Mouse (Mus musculus): ENCODE measurements around the gene B3galt4. TPM values are rescaled to one million over a fixed set of nuclear protein-coding genes. Genes with fewer than 3 reads are reported as not detected.

Gene B3galt4
- 7.9 TPM for polyA plus RNA-seq (2017; shearing (Covaris generic))

DNA sequence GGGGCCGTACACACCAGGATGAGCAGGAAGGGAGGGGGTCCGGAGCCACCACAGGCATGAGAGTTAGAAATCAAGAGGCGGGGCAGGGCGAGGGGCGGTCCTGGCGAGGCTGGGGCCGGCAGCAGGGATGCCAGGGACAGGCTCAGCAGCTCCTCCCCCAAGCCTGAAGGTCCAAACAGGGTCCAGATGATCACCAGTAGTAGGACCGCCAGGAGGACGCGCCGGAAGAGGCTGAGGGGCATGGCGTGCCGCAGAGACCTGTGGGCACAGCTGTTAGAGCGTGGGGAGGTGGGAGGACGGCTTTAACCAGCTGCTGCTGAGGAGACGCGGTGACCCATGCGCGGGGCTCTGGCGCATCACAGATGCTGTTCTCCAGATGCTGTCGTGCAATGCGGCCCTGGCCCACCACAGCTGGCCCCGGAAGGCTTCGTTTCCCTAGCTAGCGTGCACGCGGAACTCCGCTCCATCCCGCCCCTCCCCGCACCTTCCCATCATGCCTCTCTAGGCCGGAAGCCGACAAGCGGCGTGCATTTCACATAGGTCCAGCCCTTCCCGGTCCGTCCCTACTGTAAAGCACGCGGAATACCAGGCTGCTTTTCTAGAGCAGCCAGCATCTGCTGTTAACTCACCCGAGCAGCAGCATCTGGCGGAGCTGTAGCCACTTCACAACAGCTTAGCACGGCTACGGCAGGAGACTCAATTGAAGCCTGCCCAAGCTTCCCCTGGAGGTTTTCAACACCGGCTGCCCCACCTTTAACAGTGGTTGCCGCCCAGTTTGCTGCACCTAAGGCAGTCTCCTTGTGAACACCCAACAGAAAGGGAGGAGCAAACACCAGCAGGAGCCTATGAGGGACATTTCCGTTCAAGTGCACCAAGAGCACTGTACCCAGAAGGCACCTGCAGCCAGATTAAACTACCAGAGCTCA, at the start of gene B3galt4:
TSS of gene B3galt4 (minus strand) at position 468 of the 926 bp plus-strand sequence.

DNA sequence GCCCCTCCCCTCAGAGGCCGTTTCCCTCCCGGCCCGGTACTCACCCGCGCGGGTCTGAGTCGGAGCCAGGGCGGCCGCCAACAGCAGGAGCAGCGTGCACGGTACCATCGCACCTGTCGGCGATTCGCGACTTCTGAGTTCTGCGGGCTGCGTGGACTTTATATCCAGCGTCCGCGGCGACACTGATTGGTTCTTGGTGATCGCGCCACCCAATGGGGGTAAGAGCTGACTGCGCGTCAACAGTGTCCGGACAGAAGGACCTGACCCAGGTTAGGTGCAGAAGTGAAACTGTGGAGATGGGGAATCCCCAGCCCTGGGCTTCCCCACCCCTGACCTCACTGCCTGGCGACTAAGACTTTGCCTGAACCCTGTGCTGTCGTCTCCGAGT, 48.9 kb upstream of the B3galt4 start, which contains the start of gene H2-K1:
TSS of gene H2-K1 (minus strand) at position 198 of the 388 bp plus-strand sequence.

GRCm38 (mm10) chr17:33955555-33956214, 4.4 kb upstream of the B3galt4 start, which contains the start of the genes Vps52 and Rps18:
TSS of gene Vps52 (plus strand) at chr17:33955812.
TSS of gene Rps18 (minus strand) at chr17:33956001.

DNA sequence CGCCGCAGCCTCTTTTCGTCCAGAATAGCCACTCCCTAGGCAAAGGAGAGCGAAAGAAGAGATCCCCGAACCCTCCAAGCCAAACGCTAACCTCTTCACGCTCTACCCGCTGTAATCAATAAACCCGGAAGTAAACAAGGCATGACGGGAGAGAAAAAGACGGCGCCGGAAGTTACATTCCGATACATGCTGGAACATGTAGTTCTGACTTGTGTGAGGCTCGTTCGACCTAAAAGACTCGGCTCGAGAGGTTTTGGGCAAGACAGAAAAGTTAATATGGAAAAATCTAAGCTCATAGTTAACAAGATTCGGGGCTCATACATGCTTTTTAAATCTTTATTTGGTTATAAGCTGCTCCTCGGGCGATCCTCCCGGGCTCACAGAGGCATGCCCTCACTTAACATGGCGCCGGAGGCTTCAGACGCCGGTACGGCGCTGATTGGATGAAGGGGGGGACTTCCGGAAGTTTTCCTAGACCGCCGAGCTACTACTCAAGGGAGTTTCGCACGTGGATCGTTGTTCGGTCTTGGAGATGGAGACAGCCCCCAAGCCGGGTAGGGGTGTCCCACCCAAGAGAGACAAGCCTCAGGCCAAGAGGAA, 11.0 kb downstream of the B3galt4 start, which contains the start of the genes Pfdn6 and Wdr46:
TSS of gene Pfdn6 (minus strand) at position 138 of the 600 bp plus-strand sequence.
TSS of gene Wdr46 (plus strand) at position 455 of the 600 bp plus-strand sequence.

DNA sequence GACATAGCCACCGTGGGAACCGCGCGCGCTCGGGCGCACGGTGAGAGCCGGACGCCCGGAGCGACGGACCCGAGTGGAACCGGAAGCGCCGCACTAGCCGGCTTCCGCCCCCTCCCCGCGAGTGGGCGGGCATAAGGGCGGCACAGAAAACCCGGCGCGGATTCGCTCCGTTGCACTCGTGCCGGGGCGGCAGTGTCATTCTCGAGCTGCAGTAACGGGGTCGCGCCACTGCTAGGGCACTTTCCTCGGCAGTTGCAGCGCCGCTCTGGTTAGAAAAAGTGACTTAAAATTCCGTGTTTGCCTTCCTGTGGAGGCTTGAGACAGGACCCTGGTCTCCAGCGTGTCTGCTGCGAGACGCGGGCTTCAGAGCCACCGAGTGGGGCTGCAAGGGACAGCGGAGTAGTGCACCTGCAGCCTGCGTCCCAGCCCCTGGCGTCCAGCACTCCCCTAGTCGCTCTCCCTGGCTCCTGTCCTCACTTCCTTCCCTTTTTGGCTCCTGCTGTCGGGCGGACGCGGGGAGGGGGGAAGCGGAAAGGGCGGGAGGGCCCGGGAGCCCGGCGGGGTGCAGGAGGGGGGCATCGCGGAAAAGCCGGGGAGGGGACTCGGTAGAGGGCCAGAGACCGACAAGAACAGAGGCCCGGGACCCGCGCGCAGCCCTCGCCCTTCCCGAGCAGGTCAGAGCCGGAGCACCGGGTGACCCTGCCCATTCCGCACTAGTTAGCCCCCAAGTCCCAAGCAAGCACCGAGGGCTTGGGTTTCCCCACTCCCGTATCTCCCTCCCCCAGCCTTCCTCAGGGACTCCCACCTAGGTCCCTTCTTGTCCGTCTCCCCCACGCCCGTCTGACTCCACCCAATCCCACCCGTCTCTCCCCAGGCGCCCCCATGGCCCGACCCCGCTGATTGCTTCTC, 21.7 kb downstream of the B3galt4 start, which contains the start of gene Rgl2:
TSS of gene Rgl2 (plus strand) at position 173 of the 909 bp plus-strand sequence.

GRCm38 (mm10) chr17:33915671-33916250, 35.5 kb downstream of the B3galt4 start, which contains the start of the genes Tapbp and Zbtb22:
TSS of gene Tapbp (plus strand) at chr17:33915899.
TSS of gene Zbtb22 (plus strand) at chr17:33915904.

DNA sequence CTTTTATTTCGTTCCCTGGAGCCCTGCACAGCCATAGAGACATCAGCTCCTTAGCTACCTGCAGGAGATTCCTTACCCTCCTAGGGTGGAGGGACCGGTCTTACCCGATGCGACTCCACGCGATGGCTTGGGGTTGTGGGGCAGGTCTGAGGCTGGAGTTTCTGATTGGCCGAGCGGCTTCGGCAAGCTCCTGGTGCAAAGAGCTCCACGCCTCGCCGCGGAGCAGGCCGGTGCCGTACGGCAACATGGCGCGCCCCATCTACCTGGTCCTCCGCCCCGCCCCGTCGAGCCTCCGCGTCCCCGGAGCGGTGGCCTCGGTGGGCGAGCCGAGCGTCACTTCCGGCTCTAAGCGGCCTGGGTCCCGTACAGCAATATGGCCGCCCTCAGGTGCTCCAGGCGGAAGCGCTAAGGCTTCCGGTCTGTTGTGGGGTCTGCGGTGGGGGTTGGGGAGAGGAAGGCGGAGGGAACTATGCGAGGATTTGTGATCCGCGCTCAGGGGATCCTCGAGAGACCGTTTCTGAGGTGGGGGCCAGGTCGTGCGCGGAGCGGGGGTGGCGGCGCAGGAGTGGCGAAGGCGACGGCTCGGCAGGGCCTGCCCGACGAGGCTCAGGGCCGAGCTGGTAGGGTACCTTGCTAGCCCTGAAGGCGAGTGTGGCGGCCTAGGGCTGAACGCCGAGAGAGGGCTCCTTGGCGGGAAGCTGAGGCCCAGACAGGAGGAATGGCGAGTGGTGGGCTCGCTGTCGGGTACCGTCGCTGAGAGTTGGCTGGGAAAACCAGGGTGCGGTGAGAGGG, 42.0 kb downstream of the B3galt4 start, which contains the start of gene Daxx:
TSS of gene Daxx (plus strand) at position 338 of the 792 bp plus-strand sequence.

GRCm38 (mm10) chr17:33904835-33905234, 46.5 kb downstream of the B3galt4 start, which contains the start of gene Platr17:
TSS of gene Platr17 (plus strand) at chr17:33905135.

Other genes with a start within 250 kb of the B3galt4 start
- gene March2, start 232.8 kb downstream of the B3galt4 start, polyA plus RNA-seq (2017; shearing (Covaris generic)): 85.9 TPM
- gene Rab11b, start 191.0 kb downstream of the B3galt4 start, polyA plus RNA-seq (2017; shearing (Covaris generic)): 315 TPM
- 0.39 TPM for gene Angptl4, start 169.7 kb downstream of the B3galt4 start, polyA plus RNA-seq (2017; shearing (Covaris generic))
- gene Kank3, start 141.0 kb downstream of the B3galt4 start, polyA plus RNA-seq (2017; shearing (Covaris generic)): 2.5 TPM
- 1,034 TPM for gene Rps28, start 126.9 kb downstream of the B3galt4 start, polyA plus RNA-seq (2017; shearing (Covaris generic))
- gene Ndufa7, start 126.9 kb downstream of the B3galt4 start, polyA plus RNA-seq (2017; shearing (Covaris generic)): 205 TPM
- 16.6 TPM for gene Cd320, start 108.4 kb downstream of the B3galt4 start, polyA plus RNA-seq (2017; shearing (Covaris generic))
- gene Gm7029, start 77.7 kb downstream of the B3galt4 start, polyA plus RNA-seq (2017; shearing (Covaris generic)): not detected
- gene Kifc1, start 60.8 kb downstream of the B3galt4 start, polyA plus RNA-seq (2017; shearing (Covaris generic)): 2.4 TPM
- 3.3 TPM for gene Platr17, start 46.4 kb downstream of the B3galt4 start, polyA plus RNA-seq (2017; shearing (Covaris generic))
- gene Daxx, start 42.1 kb downstream of the B3galt4 start, polyA plus RNA-seq (2017; shearing (Covaris generic)): 58.7 TPM
- 359 TPM for gene Tapbp, start 35.6 kb downstream of the B3galt4 start, polyA plus RNA-seq (2017; shearing (Covaris generic))
- gene Zbtb22, start 35.6 kb downstream of the B3galt4 start, polyA plus RNA-seq (2017; shearing (Covaris generic)): 18.9 TPM
- gene Rgl2, start 21.9 kb downstream of the B3galt4 start, polyA plus RNA-seq (2017; shearing (Covaris generic)): 91.0 TPM
- gene Pfdn6, start 11.1 kb downstream of the B3galt4 start, polyA plus RNA-seq (2017; shearing (Covaris generic)): 83.7 TPM
- gene Wdr46, start 10.8 kb downstream of the B3galt4 start, polyA plus RNA-seq (2017; shearing (Covaris generic)): 38.7 TPM
- 48.6 TPM for gene Vps52, start 4.3 kb upstream of the B3galt4 start, polyA plus RNA-seq (2017; shearing (Covaris generic))
- gene Rps18, start 4.5 kb upstream of the B3galt4 start, polyA plus RNA-seq (2017; shearing (Covaris generic)): 2,421 TPM
- gene H2-K1, start 48.9 kb upstream of the B3galt4 start, polyA plus RNA-seq (2017; shearing (Covaris generic)): 13,966 TPM
- 29.5 TPM for gene Ring1, start 73.2 kb upstream of the B3galt4 start, polyA plus RNA-seq (2017; shearing (Covaris generic))
- gene H2-Ke6, start 76.6 kb upstream of the B3galt4 start, polyA plus RNA-seq (2017; shearing (Covaris generic)): 238 TPM
- 112 TPM for gene Slc39a7, start 80.2 kb upstream of the B3galt4 start, polyA plus RNA-seq (2017; shearing (Covaris generic))
- gene Rxrb, start 80.3 kb upstream of the B3galt4 start, polyA plus RNA-seq (2017; shearing (Covaris generic)): 85.3 TPM
- gene Col11a2, start 87.9 kb upstream of the B3galt4 start, polyA plus RNA-seq (2017; shearing (Covaris generic)): 0.94 TPM
- 6.3 TPM for gene H2-Oa, start 140.9 kb upstream of the B3galt4 start, polyA plus RNA-seq (2017; shearing (Covaris generic))
- 18.9 TPM for gene H2-DMa, start 168.1 kb upstream of the B3galt4 start, polyA plus RNA-seq (2017; shearing (Covaris generic))
- gene Brd2, start 171.1 kb upstream of the B3galt4 start, polyA plus RNA-seq (2017; shearing (Covaris generic)): 276 TPM
- gene H2-DMb2, start 191.8 kb upstream of the B3galt4 start, polyA plus RNA-seq (2017; shearing (Covaris generic)): 0.97 TPM
- not detected for gene H2-DMb1, start 201.6 kb upstream of the B3galt4 start, polyA plus RNA-seq (2017; shearing (Covaris generic))
- gene Tap1, start 236.1 kb upstream of the B3galt4 start, polyA plus RNA-seq (2017; shearing (Covaris generic)): 199 TPM
- 260 TPM for gene Psmb9, start 236.3 kb upstream of the B3galt4 start, polyA plus RNA-seq (2017; shearing (Covaris generic))
- gene Psmb8, start 246.2 kb upstream of the B3galt4 start, polyA plus RNA-seq (2017; shearing (Covaris generic)): 610 TPM

Measured in effector memory CD4-positive, alpha-beta T cell, adult 5 months (primary cell).